Mouse (Mus musculus) liver, postnatal 0 days (tissue): ENCODE data around the gene Syngr2. TPM values are rescaled to one million over a fixed set of nuclear protein-coding genes. Genes with fewer than 3 reads are reported as not detected.

ENCODE experiments used
- ATAC-seq: fragments of 200-750 bp; cut with Nextera tagmentation; 2 replicates; pipeline ENCODE4 v1.8.0; 2017; ENCODE audit warnings: mild to moderate bottlenecking, moderate library complexity
- DNase-seq: peaks from one replicate; pipeline ENCODE4 v3.0.0-alpha.2; 2016
- H3K27ac ChIP-seq: fragments of 300-500 bp; sonication (generic); 2 replicates; pipeline ENCODE4 v1.5.1; 2014; ENCODE audit warnings: antibody characterized with exemption, moderate library complexity, mild to moderate bottlenecking, low read depth
- H3K27me3 ChIP-seq: fragments of 300-500 bp; sonication (generic); 2 replicates; pipeline ENCODE4 v1.6.1; 2014; ENCODE audit warnings: low read length, control low read depth, mixed read lengths; ENCODE audit not compliant: insufficient read depth
- H3K36me3 ChIP-seq: fragments of 300-500 bp; sonication (generic); replicated peaks from 2 replicates; pipeline ENCODE4 v1.6.1; 2014; ENCODE audit warnings: mild to moderate bottlenecking, control low read depth, low read length, moderate library complexity, mixed read lengths; ENCODE audit not compliant: insufficient read depth
- H3K4me1 ChIP-seq: fragments of 300-500 bp; sonication (generic); 2 replicates; pipeline ENCODE4 v1.6.1; 2014; ENCODE audit warnings: antibody characterized with exemption, mild to moderate bottlenecking, control low read depth; ENCODE audit not compliant: insufficient read depth
- H3K4me2 ChIP-seq: fragments of 300-500 bp; sonication (generic); 2 replicates; pipeline ENCODE4 v1.6.1; 2014; ENCODE audit warnings: low read depth, mild to moderate bottlenecking, low read length, moderate library complexity, mixed read lengths
- H3K4me3 ChIP-seq: fragments of 300-500 bp; sonication (generic); 2 replicates; pipeline ENCODE4 v1.5.1; 2014; ENCODE audit warnings: low read depth, low read length
- H3K9ac ChIP-seq: fragments of 300-500 bp; sonication (generic); replicated peaks from 2 replicates; pipeline ENCODE4 v1.6.1; 2014; ENCODE audit warnings: mild to moderate bottlenecking, moderate library complexity
- H3K9me3 ChIP-seq: fragments of 300-500 bp; sonication (generic); 2 replicates; pipeline ENCODE4 v1.6.1; 2016; ENCODE audit warnings: mild to moderate bottlenecking, control low read depth, low read length, mixed read lengths
- CTCF ChIP-seq: sonication (generic); IDR thresholded peaks from 2 replicates; pipeline ENCODE4 v1.5.1; 2016; ENCODE audit warnings: antibody characterized with exemption, low read depth
- EP300 ChIP-seq: IDR thresholded peaks from 2 replicates; pipeline ENCODE4 v1.6.1; 2016; ENCODE audit warnings: antibody characterized with exemption, low read depth, mild to moderate bottlenecking
- WGBS: fragments of 180-500 bp; shearing (Covaris S2); extraction: QIAGEN DNeasy Blood & Tissue Kit; methylation state at CpG from one replicate; pipeline ENCODE4 v1.1.7; 2014; ENCODE audit not compliant: insufficient replicate concordance; 5-methylcytosine and 5-hydroxymethylcytosine counted together
- polyA plus RNA-seq: library from polyadenylated mRNA; unstranded; fragments of >200 nt; fragmentation: Nextera tagmentation; extraction: Ambion mirVana; gene quantifications from 2 replicates; pipeline ENCODE4 v1.2.1, GENCODE M21; 2015

Gene Syngr2
- polyA plus RNA-seq, 1 experiment from 2014 or later: 62.2 TPM

- ATAC-seq: peak; percentile 1
- Histone ChIP-seq H3K4me2 (peak overlapping the region; percentile 97), H3K27ac (peak overlapping the region; percentile 97), H3K4me3 (peak overlapping the region; percentile 82), H3K27me3 (no peaks in the 10 kb centered on the region), H3K9ac (peak overlapping the region; percentile 85), H3K4me1 (peaks cover 30% of the 10 kb centered on the region), H3K9me3 (no peaks in the 10 kb centered on the region), H3K36me3 (peaks cover 48% of the 10 kb centered on the region)
- no peak for DNase-seq
- TF ChIP-seq EP300 (no peak), CTCF (no peak)
- 0% methylated on average over 17 of the region's 17 CpGs for WGBS
Measured at GRCm38 (mm10) chr11:117780199-117780515, 29.3 kb upstream of the Syngr2 start.

GRCm38 (mm10) chr11:117780582-117781111 is 28.8 kb upstream of the Syngr2 start:
- peaks cover 30% of the 10 kb centered on the region for H3K4me1 ChIP-seq
- H3K4me2 ChIP-seq: peak overlapping the region; percentile 97
- H3K4me3 ChIP-seq: peak overlapping the region; percentile 82
- peak overlapping the region; percentile 89 for H3K9ac ChIP-seq
- peak overlapping the region; percentile 97 for H3K27ac ChIP-seq
- no peaks in the 10 kb centered on the region for H3K27me3 ChIP-seq
- ATAC-seq (peak; percentile 79), DNase-seq (peak; percentile 95)
- H3K36me3 ChIP-seq: peaks cover 48% of the 10 kb centered on the region
- WGBS: 0% methylated on average over 19 of the region's 19 CpGs
- H3K9me3 ChIP-seq: no peaks in the 10 kb centered on the region
- TF ChIP-seq CTCF (peak; percentile 50), EP300 (peak; percentile 95)

GRCm38 (mm10) chr11:117781199-117781821 is 28.2 kb upstream of the Syngr2 start:
- H3K27ac ChIP-seq: peak overlapping the region; percentile 97
- H3K4me1 ChIP-seq: peaks cover 30% of the 10 kb centered on the region
- peaks cover 44% of the 10 kb centered on the region for H3K36me3 ChIP-seq
- no peaks in the 10 kb centered on the region for H3K27me3 ChIP-seq
- no peaks in the 10 kb centered on the region for H3K9me3 ChIP-seq
- TF ChIP-seq EP300: no peak
- no peak for TF ChIP-seq CTCF
- 9% methylated on average over 18 of the region's 18 CpGs for WGBS
- DNase-seq (peak; percentile 79), ATAC-seq (peak; percentile 18)
- peak overlapping the region; percentile 97 for H3K4me2 ChIP-seq
- peak overlapping the region; percentile 89 for H3K9ac ChIP-seq
- H3K4me3 ChIP-seq: peak overlapping the region; percentile 82

- H3K4me1 ChIP-seq: peaks cover 27% of the 10 kb centered on the region
- H3K4me3 ChIP-seq: peak within 1 kb of the TSS; percentile 82
- peak within 1 kb of the TSS; percentile 89 for H3K9ac ChIP-seq
- ATAC-seq (peak; percentile 13), DNase-seq (peak; percentile 80)
- H3K4me2 ChIP-seq: peak within 1 kb of the TSS; percentile 97
- TF ChIP-seq EP300: no peak; the same call in 1 of the 2 replicates
- TF ChIP-seq CTCF: no peak
- no peaks in the 10 kb centered on the region for H3K27me3 ChIP-seq
- peak within 1 kb of the TSS; percentile 97 for H3K27ac ChIP-seq
- WGBS: 14% methylated on average over 22 of the region's 24 CpGs
- H3K36me3 ChIP-seq: peaks cover 40% of the 10 kb centered on the region
- no peaks in the 10 kb centered on the region for H3K9me3 ChIP-seq
Measured at GRCm38 (mm10) chr11:117781993-117782704, 27.3 kb upstream of the Syngr2 start, which contains the start of the genes Tmc8 and Tmc6. Tmc8 (plus strand) TSS chr11:117782076. Tmc6 (minus strand) TSS chr11:117782198.

- Histone ChIP-seq H3K4me3 (peak overlapping the region; percentile 82), H3K27me3 (no peaks in the 10 kb centered on the region), H3K9ac (peak overlapping the region; percentile 89), H3K4me2 (peak overlapping the region; percentile 97), H3K36me3 (peaks cover 40% of the 10 kb centered on the region), H3K4me1 (peaks cover 22% of the 10 kb centered on the region), H3K9me3 (no peaks in the 10 kb centered on the region), H3K27ac (peak overlapping the region; percentile 97)
- no peak for TF ChIP-seq EP300
- WGBS: 18% methylated on average over 9 of the region's 9 CpGs
- ATAC-seq: no peak
- no peak for DNase-seq
Measured at GRCm38 (mm10) chr11:117782705-117783034, 26.8 kb upstream of the Syngr2 start.

GRCm38 (mm10) chr11:117783089-117783488 is 26.4 kb upstream of the Syngr2 start:
- H3K4me3 ChIP-seq: peak overlapping the region; percentile 82
- ATAC-seq (no peak), DNase-seq (peak; percentile 86)
- no peaks in the 10 kb centered on the region for H3K27me3 ChIP-seq
- peaks cover 36% of the 10 kb centered on the region for H3K36me3 ChIP-seq
- H3K27ac ChIP-seq: peak overlapping the region; percentile 97
- 2% methylated on average over 31 of the region's 31 CpGs for WGBS
- H3K4me1 ChIP-seq: peaks cover 18% of the 10 kb centered on the region
- H3K4me2 ChIP-seq: peak overlapping the region; percentile 97
- no peak for TF ChIP-seq EP300
- peak; percentile 65 for TF ChIP-seq CTCF
- H3K9ac ChIP-seq: peak overlapping the region; percentile 89
- H3K9me3 ChIP-seq: no peaks in the 10 kb centered on the region
